Mouse (Mus musculus) ES-Bruce4 (cell line): Measurements from ENCODE around the gene Cd2.

Experiments
- CTCF ChIP-seq: IDR thresholded peaks from one replicate; pipeline ENCODE4 v1.8.1; 2011; ENCODE audit warnings: low read depth, low read length
- POLR2A ChIP-seq: IDR thresholded peaks from one replicate; pipeline ENCODE4 v1.8.1; 2011; ENCODE audit warnings: low read length; ENCODE audit not compliant: insufficient read depth

DNA sequence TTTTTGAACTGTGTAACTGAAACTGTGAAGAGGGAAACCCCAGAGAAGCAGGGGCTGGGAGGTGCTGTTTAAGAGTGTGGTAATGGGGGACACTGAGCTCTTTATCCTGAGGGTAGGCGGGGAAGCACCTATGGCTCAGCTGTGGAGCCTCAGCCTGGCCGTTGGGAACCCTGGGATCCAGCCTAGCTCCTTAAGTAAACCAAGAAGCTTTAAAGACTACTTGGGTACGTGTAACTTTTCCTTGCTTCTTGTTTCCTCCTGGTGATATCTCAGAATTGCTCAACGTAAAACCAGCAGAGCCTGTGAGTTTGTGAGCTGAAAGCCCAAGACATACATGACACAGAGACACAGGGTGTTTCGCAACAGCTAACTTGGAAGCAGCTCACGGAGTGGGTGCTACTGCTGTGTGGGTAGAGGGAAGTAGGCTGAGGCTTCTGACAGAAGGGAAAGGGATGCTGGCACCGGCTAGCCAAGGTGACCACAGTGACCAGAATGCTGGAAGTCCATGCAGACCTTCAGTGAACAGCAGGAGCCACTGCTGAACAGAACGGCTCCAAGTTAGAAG lies 5.9 kb upstream of the Cd2 start:
- TF ChIP-seq CTCF (no peak), POLR2A (no peak)
